Mouse (Mus musculus): Measurements from ENCODE around the gene Nek5.
"Not testable (repeated sequence)": the region's sequence is repeated elsewhere in the genome, so short reads cannot be mapped to it uniquely, and the experiment has no call there.

The Nek5 gene
- long read RNA-seq, experiment 1, partial matches to known transcripts, result 3 of 10 reads
- long read RNA-seq, experiment 1, other reads (novel, unspliced or antisense), result 6 of 10 reads
- long read RNA-seq, experiment 2, partial matches to known transcripts, result 9 of 34 reads
- long read RNA-seq, experiment 2, other reads (novel, unspliced or antisense), result 22 of 34 reads

GRCm38 (mm10) chr8:22124220-22125152, at the start of gene Nek5:
Gene Nek5 (minus strand): TSS chr8:22125053.
- intact Hi-C loops (cut with DNase I), result no loop called here

DNA sequence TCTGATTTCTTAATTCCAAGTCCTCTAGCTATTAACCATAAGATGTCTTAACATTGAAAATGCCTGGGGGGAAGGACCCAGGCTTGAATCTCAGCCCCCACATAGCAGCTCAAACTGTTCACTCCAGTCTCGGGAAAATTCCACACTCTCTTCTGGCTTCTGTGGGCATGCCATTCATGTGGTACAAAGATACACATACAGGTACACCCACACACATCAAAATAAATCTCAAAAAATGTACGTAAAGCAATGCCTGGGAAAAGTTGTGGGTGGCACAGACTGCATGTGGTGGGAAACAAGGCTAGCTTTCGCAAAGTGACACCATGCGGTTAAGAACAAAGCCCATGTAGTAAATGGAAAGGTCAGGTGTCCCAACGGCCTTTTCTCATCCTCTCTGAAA, 44.3 kb upstream of the Nek5 start:
- intact Hi-C loops (cut with DNase I), result loop anchor here (5.0 kb wide), 2 partner anchors 107 to 177 kb away; partner anchors contain the start of genes Alg11 and Atp7b

DNA sequence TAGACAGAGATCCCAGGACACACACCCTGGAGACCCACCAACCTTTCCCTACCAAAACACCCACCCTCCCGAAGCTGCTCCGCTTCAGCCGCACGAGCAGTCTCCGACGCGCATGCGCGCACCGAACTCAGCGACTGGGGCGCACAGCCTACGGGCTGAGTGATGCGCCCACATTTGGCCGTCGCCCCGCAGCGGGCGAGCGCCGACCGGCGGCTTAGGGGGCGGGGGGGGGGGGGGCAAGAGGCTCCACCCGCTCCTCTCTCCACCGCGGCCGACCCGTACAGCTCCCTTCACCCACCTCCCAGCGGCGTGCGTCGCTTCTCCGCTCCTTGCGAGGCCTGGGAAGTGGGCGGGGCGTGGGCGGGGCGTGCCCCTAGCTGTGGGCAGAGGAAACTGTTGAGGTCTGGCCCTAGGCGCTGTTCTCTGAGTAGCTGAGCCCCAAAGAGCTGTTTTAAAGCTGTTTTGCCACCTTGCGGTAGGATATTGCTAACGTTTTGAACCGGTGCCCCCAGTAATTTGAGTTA, 41.3 kb upstream of the Nek5 start, which contains the start of gene Nek3:
Gene Nek3, minus strand, starts transcription at position 356 of the 524 bp plus-strand sequence.
- intact Hi-C loops (cut with DNase I), result loop anchor here (5.0 kb wide), 2 partner anchors 104 to 174 kb away; partner anchors contain the start of genes Alg11 and Atp7b

DNA sequence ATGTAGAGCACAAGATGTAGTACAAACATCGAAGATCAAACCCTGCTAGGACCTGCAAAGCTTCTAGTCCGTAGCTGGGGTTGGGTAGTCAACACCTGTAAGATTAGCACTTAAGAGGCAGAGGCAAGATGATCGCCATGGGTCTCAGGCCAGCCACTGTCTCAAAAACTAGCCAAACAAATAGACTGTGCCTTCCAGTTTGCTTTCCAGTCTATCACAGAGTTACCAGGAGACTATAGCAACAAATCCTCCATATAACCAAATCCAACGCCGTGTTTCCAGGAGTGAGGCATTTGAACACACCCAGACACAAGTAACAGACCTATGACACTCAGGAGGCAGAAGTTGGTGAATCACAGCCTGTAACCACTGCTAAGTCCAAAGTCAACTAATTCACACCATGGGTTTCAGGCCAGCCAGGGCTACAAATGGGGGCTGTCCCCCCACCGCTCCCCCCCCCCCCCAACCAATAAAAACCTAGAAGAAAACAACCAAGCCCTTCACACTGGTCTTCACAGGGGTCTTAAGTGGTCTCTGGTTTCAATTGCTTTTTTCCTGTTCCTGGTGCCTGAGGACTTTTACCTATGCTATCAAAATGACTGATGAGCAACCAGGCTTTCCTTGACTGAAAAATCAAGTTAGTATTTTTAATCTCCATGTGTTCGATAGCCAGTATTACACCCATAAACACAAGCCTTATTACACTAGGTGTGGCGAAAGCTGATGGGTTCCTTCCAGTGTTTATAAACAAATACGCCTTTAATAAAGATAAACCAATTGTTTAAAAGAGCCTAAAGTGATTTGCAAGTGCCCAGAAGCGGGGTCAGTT, 40.6 kb upstream of the Nek5 start:
- intact Hi-C loops (cut with DNase I), result loop anchor here (5.0 kb wide), 2 partner anchors 103 to 173 kb away; partner anchors contain the start of genes Alg11 and Atp7b

GRCm38 (mm10) chr8:22164431-22164830, 39.6 kb upstream of the Nek5 start:
- intact Hi-C loops (cut with DNase I), result no loop called here

- intact Hi-C loops (cut with DNase I), result no loop called here
These were observed 37.4 kb upstream of the Nek5 start for GRCm38 (mm10) chr8:22162206-22162605.

DNA sequence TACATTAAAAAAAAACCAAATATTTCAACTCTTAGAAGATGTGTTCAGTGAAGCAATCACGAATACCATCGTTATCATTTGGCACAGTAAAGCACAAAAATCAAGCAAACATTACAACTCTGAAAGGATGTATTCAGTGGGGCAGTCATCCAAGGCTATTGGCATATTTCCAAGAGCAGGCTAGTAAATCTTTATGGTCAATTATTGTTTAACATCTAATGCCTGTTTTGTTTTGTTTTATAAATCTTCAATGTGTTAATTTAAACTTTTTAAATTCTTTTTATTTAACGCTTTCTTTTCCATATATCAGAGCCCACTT, 25.5 kb upstream of the Nek5 start:
- intact Hi-C loops (cut with DNase I), result no loop called here

- intact Hi-C loops (cut with DNase I), result no loop called here
These were observed 24.9 kb upstream of the Nek5 start for GRCm38 (mm10) chr8:22149643-22150344.

DNA sequence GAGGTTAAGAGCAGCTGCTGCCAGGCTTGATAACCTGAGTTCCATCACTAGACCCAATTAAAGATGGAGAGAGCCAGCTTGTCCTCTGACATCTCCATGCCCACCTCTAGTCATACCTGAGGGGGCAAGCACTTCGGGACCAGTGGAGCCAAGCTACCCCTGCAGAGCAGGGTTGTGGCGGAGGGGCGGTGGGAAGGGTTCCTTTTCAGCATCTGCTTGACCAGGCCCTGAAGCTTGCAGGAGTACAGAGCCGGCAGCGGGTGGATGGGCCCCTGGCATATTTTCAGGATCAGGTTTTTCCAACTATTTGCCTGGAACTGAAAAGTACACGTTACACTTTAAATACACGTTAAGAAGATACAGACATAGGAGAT, 23.5 kb upstream of the Nek5 start:
- intact Hi-C loops (cut with DNase I), result no loop called here

DNA sequence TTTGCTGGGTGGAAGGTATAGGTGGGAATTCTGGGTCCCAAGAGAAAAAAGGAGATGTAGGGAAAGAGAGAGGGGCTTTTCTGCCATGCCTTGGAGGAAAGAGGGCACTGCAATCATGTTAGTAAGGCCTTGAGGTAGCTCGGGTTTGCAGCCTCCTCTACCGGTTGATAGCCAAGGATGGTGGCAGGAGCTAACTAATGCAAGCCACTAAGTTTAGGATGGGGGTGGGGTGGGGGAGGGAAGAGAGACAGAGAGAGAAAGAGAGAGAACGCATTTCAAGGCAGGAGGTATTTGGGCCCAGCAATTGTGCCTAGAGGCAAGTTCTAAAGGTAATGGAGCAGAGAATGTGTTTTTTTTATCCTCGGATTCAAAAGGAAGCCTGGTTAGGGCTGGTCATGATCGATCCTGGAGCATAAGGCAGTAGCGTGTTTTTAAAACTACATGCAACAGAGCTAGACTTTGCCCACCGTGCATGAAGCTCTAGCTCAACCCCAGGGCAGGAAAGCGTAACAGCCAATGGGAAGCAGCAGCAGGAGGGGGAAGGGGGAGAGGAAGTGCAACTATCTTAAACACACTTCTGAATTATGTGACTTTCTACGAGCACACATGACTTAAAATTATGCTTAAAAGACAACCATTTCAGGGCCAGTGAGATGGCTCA, 23.0 kb upstream of the Nek5 start:
- intact Hi-C loops (cut with DNase I), result no loop called here

DNA sequence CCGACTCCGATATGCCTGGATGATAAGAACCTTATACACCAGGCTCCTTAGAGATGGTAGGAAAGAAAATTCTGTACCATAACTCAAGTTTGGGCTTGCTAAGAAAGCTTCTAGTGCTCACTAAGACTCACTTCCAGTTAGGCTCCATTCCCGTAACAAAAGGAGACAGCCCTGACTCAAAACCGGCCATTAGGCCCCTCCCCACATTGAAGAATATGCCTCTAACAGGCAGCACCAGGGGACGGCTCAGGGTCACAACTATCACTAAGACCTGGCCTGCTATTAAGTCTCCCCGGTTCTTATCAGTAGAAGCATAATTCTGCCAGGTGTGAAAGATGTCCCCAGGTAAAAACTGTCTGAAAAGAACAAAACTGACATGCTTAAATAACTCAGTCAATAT, 21.0 kb upstream of the Nek5 start:
- intact Hi-C loops (cut with DNase I), result no loop called here

GRCm38 (mm10) chr8:22143764-22144491, 19.1 kb upstream of the Nek5 start:
- intact Hi-C loops (cut with DNase I), result no loop called here

GRCm38 (mm10) chr8:22142592-22142991, 17.7 kb upstream of the Nek5 start:
- intact Hi-C loops (cut with DNase I), result no loop called here

GRCm38 (mm10) chr8:22141836-22142385, 17.1 kb upstream of the Nek5 start:
- intact Hi-C loops (cut with DNase I), result no loop called here

- intact Hi-C loops (cut with DNase I), result not testable (repeated sequence)
These were observed 11.6 kb upstream of the Nek5 start for GRCm38 (mm10) chr8:22136462-22136861.

DNA sequence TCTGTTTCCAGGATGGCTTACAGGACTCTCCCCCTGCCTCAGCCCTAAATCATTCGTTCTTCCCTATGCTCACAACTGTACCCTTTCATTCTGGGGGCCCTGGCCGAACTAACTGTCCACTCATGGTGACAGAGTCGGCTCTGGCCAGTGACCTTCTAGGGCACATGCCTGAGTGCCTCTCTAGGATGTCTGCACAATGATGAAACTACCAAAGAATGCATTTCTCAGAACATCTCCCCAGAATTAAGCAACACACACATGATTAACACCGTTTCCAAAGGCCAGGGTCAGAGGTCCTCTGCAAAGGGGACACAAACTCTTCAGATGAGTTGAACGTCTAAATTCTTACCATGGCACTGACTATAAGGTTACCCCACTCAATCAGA, 9.9 kb upstream of the Nek5 start:
- intact Hi-C loops (cut with DNase I), result no loop called here

GRCm38 (mm10) chr8:22134078-22134749, 9.4 kb upstream of the Nek5 start:
- intact Hi-C loops (cut with DNase I), result no loop called here

- intact Hi-C loops (cut with DNase I), result no loop called here
These were observed 7.2 kb upstream of the Nek5 start for GRCm38 (mm10) chr8:22132062-22132461.

- intact Hi-C loops (cut with DNase I), result no loop called here
These were observed 17.8 kb downstream of the Nek5 start for GRCm38 (mm10) chr8:22107020-22107419.
